Mouse (Mus musculus): ENCODE measurements at regions not wholly inside any gene's neighbourhood (a gene's known extent, or its start where the extent isn't known, plus 50 kb on each side); places are given as distances from the start of the nearest gene placed in this dataset.

GRCm38 (mm10) chr3:51095847-51096447 is 128.3 kb upstream of the Noct start:
- 38% methylated on average over 14 of the region's 14 CpGs for WGBS
- TF ChIP-seq CTCF (IDR thresholded peaks at IDR 0.05; ENCODE audit: insufficient read depth, low read depth, low read length) = no peak
- no peak for TF ChIP-seq POLR2A (IDR thresholded peaks at IDR 0.05; ENCODE audit: insufficient read depth, low read depth, low read length)
- Histone ChIP-seq H3K4me3 (ENCODE audit: insufficient read depth, low read depth, low read length) (no peak overlapping the region), H3K27ac (ENCODE audit: insufficient read depth, low read depth, low read length) (no peak overlapping the region), H3K4me1 (ENCODE audit: control insufficient read depth, insufficient read depth, low read length) (0 out of 2 replicates have a peak, but pooled peaks cover 2% of the 10 kb centered on the region)

DNA sequence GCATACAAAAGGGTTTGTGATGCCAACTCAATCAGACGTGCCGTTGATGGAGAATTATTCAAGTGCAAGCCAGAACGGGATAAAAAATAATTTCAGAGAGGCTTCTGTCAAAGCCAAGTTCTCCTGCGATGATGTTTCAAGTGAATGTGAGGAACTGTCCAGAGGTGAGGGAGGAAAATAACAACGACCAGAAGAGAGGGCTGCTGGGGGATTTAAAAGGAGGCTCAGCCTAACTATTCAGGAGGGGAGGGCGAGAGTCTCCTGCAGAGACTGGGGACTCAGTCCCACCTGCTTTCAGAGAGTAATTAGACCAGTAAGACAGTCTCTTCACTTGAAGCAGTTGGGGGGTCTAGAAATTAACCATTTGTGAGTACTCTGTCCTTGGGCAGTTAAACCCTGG is 127.7 kb upstream of the Noct start:
- Histone ChIP-seq H3K4me3 (ENCODE audit: insufficient read depth, low read depth, low read length) (no peak overlapping the region), H3K27ac (ENCODE audit: insufficient read depth, low read depth, low read length) (no peak overlapping the region), H3K4me1 (ENCODE audit: control insufficient read depth, insufficient read depth, low read length) (0 out of 2 replicates have a peak, but pooled peaks cover 2% of the 10 kb centered on the region)
- TF ChIP-seq POLR2A (IDR thresholded peaks at IDR 0.05; ENCODE audit: insufficient read depth, low read depth, low read length) = no peak
- no peak for TF ChIP-seq CTCF (IDR thresholded peaks at IDR 0.05; ENCODE audit: insufficient read depth, low read depth, low read length)
- 32% methylated on average over 6 of the region's 6 CpGs for WGBS

DNA sequence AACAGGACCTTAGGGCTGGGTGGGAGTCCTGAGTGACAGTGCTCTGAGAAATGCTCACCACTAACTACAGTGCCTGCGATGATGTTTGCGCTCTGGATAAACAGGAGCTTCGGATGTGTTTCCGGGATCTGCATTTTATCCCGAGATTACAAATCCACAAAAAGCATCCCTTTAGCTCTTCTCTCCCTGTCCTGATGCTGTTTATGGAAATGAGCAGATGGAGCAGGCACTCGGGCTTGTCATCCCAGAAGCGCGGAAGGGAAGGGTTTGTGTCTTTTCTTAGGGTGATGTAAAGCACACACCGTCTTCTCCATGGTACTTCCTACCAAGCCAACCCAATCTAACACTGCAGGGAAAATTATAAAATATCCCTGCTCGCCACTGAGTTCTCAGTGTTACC is 126.9 kb upstream of the Noct start:
- H3K27ac ChIP-seq (ENCODE audit: insufficient read depth, low read depth, low read length) = no peak overlapping the region
- WGBS = 62% methylated on average over 10 of the region's 10 CpGs
- H3K4me1 ChIP-seq (ENCODE audit: control insufficient read depth, insufficient read depth, low read length) = 0 out of 2 replicates have a peak, but pooled peaks cover 2% of the 10 kb centered on the region
- no peak overlapping the region for H3K4me3 ChIP-seq (ENCODE audit: insufficient read depth, low read depth, low read length)
- TF ChIP-seq POLR2A (IDR thresholded peaks at IDR 0.05; ENCODE audit: insufficient read depth, low read depth, low read length) = no peak
- no peak for TF ChIP-seq CTCF (IDR thresholded peaks at IDR 0.05; ENCODE audit: insufficient read depth, low read depth, low read length)

GRCm38 (mm10) chr3:51099966-51100365 is 124.3 kb upstream of the Noct start:
- TF ChIP-seq CTCF (IDR thresholded peaks at IDR 0.05; ENCODE audit: insufficient read depth, low read depth, low read length) (no peak), POLR2A (IDR thresholded peaks at IDR 0.05; ENCODE audit: insufficient read depth, low read depth, low read length) (no peak)
- no peak overlapping the region for H3K4me3 ChIP-seq (ENCODE audit: insufficient read depth, low read depth, low read length)
- 0 out of 2 replicates have a peak, but pooled peaks cover 2% of the 10 kb centered on the region for H3K4me1 ChIP-seq (ENCODE audit: control insufficient read depth, insufficient read depth, low read length)
- WGBS = 62% methylated on average over 7 of the region's 7 CpGs
- no peak overlapping the region for H3K27ac ChIP-seq (ENCODE audit: insufficient read depth, low read depth, low read length)

DNA sequence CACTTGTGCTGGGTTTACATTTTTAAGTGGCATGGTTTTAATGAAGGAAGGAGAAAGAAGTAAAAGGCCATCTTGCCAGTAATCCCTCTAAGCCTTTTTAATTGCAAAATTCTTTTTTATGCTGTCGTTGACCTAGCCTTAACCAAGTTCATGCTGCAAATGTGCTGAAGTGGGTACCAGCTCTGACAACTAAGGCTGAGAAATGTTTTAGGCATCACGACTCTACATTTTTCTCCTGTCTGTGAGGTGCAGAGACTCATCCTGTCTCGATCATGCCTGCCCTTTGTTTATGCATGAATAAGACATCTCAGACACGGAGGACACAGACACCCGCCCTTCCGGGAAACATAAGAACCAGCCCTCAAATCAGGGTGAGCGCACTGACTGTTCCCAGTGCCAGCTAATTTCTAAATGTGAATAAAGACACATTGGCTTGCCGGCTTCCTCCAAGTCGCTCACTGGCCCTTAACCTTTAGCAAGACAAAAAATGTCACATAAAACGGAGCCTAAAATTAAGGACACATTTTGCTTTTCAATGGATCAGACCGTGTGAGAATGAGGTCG is 115.5 kb upstream of the Noct start:
- no peak overlapping the region for H3K27ac ChIP-seq (ENCODE audit: insufficient read depth, low read depth, low read length)
- H3K4me1 ChIP-seq (ENCODE audit: control insufficient read depth, insufficient read depth, low read length) = no peaks in the 10 kb centered on the region
- H3K4me3 ChIP-seq (ENCODE audit: insufficient read depth, low read depth, low read length) = no peak overlapping the region
- no peak for TF ChIP-seq CTCF (IDR thresholded peaks at IDR 0.05; ENCODE audit: insufficient read depth, low read depth, low read length)
- TF ChIP-seq POLR2A (IDR thresholded peaks at IDR 0.05; ENCODE audit: insufficient read depth, low read depth, low read length) = no peak
- 69% methylated on average over 12 of the region's 12 CpGs for WGBS

DNA sequence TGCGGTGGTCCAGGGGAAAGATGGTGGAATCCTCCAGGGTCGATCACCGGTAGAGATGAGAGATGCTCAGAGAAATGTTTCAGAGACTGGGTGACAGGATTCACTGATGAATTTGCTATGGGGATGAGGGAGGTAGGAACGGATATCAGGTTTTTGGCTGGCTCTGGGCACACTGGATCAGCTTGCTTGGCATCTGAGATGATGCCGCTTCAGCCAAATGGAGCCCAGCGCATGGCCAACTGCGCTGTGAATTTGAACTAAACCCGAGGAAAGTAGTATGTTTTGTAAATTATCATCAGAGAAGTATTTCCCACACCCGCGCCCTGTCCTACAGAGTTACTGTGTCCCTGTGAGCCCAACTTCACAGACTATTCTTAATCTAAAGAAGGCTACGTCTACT is 113.0 kb upstream of the Noct start:
- TF ChIP-seq CTCF (IDR thresholded peaks at IDR 0.05; ENCODE audit: insufficient read depth, low read depth, low read length) (no peak), POLR2A (IDR thresholded peaks at IDR 0.05; ENCODE audit: insufficient read depth, low read depth, low read length) (no peak)
- Histone ChIP-seq H3K4me1 (ENCODE audit: control insufficient read depth, insufficient read depth, low read length) (no peaks in the 10 kb centered on the region), H3K27ac (ENCODE audit: insufficient read depth, low read depth, low read length) (no peak overlapping the region), H3K4me3 (ENCODE audit: insufficient read depth, low read depth, low read length) (no peak overlapping the region)
- 95% methylated on average over 11 of the region's 11 CpGs for WGBS

DNA sequence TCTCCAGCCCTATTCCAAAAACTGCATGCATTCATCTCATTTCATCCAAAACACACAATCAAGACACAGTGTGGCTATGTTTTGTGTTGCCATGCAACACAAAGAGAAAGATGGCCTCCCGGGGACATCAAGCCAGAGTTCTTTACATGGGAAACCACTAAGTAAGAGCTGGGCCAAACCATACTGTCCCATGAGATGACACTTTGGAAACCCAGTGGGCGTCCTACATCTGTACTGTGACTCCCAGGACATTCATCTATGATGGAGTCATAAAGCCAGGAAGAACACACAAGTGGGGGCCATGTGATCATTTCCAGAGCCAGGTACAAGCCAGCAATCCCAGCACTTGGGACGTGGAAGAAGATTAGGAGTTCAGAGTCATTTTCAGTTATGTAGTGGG is 111.9 kb upstream of the Noct start:
- no peak overlapping the region for H3K27ac ChIP-seq (ENCODE audit: insufficient read depth, low read depth, low read length)
- WGBS = 89% methylated on average over 3 of the region's 3 CpGs

DNA sequence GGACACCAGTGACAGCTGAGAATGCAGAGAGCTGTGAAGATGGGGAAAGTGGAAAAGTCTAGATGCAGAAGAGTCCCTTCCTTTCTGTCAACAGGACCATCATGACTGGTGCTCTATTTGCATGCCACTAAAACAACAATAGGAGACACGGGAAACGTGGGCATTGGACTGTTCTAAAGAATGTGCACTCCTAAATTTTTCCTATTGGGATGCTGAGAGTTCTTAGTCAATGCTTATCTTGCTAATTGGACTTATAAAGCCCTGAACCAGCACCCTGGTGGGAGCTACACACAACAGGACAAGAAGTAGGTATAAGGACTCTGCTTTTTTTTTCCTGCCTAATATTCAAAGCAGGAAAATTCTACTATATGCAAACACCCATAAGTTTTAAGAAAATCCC is 108.3 kb upstream of the Noct start:
- no peak overlapping the region for H3K27ac ChIP-seq (ENCODE audit: insufficient read depth, low read depth, low read length)
- no peak for TF ChIP-seq CTCF (IDR thresholded peaks at IDR 0.05; ENCODE audit: insufficient read depth, low read depth, low read length)
- TF ChIP-seq POLR2A (IDR thresholded peaks at IDR 0.05; ENCODE audit: insufficient read depth, low read depth, low read length) = no peak
- no peaks in the 10 kb centered on the region for H3K4me1 ChIP-seq (ENCODE audit: control insufficient read depth, insufficient read depth, low read length)
- no peak overlapping the region for H3K4me3 ChIP-seq (ENCODE audit: insufficient read depth, low read depth, low read length)
- WGBS = 64% methylated on average over 2 of the region's 2 CpGs

More for the DNA sequence above, 111.9 kb upstream of the Noct start:
- TF ChIP-seq CTCF (IDR thresholded peaks at IDR 0.05; ENCODE audit: insufficient read depth, low read depth, low read length) (no peak), POLR2A (IDR thresholded peaks at IDR 0.05; ENCODE audit: insufficient read depth, low read depth, low read length) (no peak)
- H3K4me3 ChIP-seq (ENCODE audit: insufficient read depth, low read depth, low read length) = no peak overlapping the region
- no peaks in the 10 kb centered on the region for H3K4me1 ChIP-seq (ENCODE audit: control insufficient read depth, insufficient read depth, low read length)

DNA sequence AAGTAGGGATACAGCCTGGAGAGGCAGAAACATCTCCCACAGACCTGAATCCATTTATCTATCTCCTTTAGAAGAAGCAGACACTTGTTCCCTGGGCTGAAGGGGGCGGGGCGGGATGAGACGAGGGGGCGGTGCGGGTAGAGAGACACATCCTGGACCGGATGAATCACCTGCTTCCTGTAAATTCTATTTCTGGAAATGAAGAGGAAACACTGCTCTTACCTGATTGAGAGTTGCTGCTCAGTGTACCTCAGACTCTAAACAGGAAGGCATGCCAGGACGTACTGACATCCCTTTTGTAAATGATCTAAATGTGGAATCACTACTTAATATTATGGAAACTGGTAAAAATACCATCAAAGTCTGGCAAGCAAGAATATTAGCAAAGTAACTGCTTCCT is 105.5 kb upstream of the Noct start:
- WGBS = 81% methylated on average over 7 of the region's 7 CpGs
- Histone ChIP-seq H3K4me1 (ENCODE audit: control insufficient read depth, insufficient read depth, low read length) (no peaks in the 10 kb centered on the region), H3K4me3 (ENCODE audit: insufficient read depth, low read depth, low read length) (no peak overlapping the region), H3K27ac (ENCODE audit: insufficient read depth, low read depth, low read length) (no peak overlapping the region)
- TF ChIP-seq CTCF (IDR thresholded peaks at IDR 0.05; ENCODE audit: insufficient read depth, low read depth, low read length) = no peak
- TF ChIP-seq POLR2A (IDR thresholded peaks at IDR 0.05; ENCODE audit: insufficient read depth, low read depth, low read length) = no peak
